Mouse (Mus musculus) adrenal gland, adult 18-20 months (tissue): ENCODE results near the gene Hlx. TPM values are rescaled to one million over a fixed set of nuclear protein-coding genes. Genes with fewer than 3 reads are reported as not detected.

Experiments used
- DNase-seq, 2 experiments: peaks; one replicate each; pipeline ENCODE4 v3.0.0; 2021 to 2022; ENCODE audit warnings: low spot score in 2 of 2
- total RNA-seq, 2 experiments: library from RNA; stranded (reverse); gene quantifications; 1 replicate in 1 of 2; 2 replicates in 1 of 2; pipeline ENCODE4 v1.2.3; 2021

Gene Hlx
- total RNA-seq, 2 experiments from 2014 or later: 10.7 to 11.1 TPM

DNA sequence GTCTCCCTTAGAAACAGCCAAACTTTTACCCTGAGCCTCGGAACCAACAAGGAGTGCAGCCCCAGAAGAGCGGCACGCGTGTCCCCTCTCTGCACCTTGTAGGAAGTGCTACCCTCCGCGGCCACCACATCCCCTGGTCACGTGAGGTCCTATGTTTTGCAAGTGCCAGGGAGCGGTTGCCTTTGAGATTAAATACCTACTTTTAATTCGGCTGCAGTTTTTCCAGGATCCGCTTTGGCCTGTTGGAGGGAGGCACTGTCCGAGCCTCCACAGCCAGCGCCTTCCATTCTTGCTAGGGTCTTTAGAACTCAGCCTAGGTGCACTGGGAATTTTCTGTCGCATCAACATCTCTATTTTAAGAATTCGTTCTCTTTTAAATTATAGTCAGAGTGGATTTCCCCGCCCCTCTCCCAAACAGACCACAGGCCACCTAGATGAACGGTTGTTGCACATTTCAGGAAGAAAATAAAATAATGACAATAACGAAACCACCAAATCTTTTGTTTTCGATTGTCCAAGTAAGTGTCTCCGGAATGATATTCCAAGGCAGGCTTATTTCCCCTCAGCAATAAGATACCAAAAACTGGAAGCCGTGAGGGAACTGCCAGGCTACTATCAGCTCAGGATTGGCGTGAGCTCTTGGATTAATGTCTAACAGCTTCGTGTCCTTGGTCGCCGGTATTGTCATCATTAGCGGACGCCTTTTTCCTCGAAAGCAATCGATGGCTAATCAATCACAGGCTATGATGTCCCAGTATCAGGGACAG lies 1.1 kb upstream of the Hlx start:
- DNase-seq: no peak

DNA sequence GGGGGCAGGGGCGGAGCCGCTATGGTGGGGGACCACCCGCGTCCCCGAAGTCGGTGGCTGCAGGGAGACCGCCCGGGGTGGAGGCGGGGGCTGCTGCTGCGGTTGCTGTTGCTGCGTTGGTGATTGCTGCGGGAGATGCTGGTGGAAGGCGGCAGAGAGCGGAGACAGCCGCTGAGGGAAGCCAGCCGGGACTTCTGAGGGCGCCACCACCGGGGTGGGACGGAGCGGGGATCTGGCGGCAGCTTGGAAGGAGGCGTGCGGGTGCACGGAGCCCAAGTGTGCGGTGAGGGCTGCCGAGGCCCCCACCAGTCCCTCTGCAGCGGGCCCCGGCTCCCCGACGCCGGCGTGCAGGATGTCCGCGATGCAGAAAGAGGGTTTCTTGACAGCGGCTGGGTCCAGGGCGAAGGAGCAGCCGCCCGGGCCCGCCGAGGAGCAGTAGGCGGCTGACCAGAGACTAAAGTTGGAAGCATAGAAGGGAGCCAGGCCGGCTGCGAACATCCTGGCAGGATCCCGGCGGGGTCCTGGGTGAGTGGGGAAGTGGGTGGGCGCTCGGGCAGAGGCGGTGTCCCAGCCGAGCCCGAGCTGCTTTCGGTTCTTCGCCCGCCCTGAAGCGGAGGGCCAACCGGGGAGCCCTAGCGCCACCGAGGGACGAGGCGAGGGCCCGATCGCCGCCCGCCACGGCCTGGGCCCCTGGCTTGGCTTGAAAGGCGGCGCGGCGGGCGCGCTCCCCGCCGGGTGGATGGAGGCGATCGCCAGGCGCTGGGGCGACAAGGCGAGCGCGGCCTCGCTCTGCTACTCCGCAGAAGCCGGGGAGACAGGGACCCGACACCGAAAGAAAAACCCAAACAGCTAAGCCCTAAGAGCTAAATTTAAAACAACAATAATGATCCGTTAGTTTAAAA lies 524 bp downstream of the Hlx start:
- DNase-seq: peak; percentile 59 to 73

DNA sequence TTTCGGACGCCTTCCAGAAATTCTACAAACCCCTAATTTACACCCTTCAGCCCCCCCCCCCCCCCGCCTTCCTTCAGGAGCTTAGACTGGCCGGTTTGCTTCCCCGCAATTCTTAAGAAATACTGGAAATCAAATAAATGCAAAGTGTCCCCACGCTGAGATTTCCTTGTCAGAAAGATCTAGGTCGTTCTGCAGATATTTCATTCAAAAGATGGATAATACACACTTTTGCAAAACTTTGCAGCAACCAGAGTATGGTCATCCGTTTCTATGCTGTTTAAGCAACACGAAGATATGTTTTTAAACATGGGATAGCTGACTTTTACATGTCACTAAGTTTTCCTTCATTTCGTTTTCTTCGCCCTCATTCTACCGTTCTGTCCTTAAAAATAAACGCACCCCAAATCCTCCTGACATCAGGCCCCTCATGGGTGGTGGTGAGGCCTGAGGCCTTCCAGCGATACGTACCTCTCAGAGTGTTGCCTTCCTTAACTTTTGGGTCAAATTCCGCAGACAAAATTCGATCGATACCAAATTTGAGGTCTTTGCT lies 1.3 kb downstream of the Hlx start:
- no peak for DNase-seq

- no peak for DNase-seq
These were observed 1.9 kb downstream of the Hlx start for GRCm38 (mm10) chr1:184730453-184731013.

DNA sequence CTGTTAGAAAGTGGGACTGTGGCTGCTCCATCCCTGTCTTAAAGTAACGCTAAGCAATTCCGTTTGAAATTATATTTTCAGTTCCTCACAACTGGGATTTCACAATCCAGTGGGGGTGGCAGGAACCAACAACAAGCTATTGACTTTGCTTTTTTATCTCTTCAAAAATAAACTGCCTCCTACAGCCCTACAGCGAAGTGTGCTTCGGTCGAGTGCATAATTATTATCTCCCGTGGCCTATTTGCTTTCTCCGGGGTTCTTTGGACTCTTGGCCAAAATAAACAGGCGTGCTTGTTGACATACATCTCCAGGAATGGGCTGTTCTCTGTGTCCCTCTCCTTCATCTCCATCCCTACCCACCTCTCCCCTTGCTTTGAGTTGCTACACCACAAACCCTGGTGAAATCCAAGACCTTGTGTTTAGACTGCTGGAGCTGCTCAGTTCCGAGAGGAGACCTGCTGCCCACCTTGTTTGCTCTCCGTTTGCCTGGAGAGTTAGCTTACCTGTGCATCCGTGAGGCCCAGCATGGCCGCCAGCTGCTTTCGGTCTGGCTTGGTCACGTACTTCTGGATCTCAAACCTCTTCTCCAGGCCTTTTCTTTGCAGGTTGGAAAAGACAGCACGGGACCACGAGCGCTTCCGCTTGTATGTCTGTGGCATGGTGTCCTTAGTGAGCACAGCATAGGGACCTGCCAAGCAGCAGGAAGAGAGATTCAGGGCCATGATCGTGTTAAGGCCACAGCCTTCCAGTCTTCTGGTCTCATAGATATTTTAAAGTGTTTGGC lies 2.9 kb downstream of the Hlx start:
- no peak for DNase-seq

DNA sequence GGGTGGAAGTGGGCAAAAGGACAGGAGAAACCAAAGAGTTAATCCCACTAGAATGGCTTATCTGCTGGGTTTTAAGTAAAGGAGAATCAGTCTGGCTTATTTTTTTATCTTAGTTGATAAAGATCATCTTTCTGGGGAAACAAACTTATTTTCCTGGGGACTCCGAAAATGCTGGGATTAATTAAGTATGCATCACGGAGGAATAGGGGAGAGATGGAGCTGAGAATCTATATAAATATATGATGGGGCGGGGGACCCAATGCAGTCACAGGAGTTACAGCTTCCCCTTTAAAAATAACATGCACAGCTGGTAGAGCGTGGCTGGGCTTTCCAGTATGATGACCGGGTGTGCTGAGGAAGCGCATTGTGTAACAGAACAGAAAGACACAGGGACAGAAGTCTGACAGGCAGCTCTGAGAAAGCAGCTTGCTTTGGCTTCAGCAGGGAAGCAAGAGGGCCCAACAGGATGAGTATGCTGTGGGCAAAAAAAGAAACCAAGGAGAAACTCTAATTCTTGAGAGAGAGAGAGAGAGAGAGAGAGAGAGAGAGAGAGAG lies 3.8 kb downstream of the Hlx start:
- no peak for DNase-seq

DNA sequence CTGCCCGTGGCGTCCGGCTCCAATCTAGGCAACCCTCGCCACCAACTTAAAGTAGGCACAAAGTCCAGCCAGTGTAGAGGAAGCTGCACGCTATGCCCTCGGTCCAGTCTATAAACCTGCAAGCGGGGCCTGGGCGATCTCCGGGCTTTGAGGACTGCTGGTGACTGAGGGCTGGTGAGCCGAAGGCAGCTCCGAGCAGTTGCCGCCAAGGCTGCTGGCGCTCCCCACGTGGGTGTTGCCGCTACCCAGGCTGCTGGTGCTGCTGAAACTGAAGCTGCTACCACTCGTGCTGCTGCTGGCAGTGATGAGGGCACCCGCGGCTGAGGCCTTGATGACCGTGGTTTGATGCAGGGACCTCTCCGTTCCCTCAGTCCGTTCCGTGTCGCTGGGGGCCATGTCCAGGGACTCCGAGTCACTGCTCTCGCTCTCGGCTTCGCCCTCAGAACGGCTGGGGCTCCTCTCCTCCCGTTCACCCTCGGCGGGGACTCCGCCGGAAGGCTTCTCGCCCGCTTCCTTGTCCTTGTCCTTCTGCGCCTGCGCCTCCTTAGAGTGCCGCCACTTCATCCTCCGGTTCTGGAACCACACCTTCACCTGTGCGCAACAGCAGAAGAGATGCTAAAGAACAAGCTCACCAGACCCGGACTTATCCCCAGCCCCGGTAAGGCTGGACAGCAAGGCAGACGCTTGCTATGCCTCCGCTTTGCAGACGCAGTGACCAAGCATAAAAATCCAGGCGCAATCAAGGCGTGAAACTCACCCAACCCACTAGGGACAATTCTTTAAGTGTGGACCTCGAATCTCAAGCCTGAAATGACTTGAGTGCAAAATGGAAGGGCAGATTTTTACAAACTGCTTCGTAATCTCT lies 4.8 kb downstream of the Hlx start:
- DNase-seq: no peak

DNA sequence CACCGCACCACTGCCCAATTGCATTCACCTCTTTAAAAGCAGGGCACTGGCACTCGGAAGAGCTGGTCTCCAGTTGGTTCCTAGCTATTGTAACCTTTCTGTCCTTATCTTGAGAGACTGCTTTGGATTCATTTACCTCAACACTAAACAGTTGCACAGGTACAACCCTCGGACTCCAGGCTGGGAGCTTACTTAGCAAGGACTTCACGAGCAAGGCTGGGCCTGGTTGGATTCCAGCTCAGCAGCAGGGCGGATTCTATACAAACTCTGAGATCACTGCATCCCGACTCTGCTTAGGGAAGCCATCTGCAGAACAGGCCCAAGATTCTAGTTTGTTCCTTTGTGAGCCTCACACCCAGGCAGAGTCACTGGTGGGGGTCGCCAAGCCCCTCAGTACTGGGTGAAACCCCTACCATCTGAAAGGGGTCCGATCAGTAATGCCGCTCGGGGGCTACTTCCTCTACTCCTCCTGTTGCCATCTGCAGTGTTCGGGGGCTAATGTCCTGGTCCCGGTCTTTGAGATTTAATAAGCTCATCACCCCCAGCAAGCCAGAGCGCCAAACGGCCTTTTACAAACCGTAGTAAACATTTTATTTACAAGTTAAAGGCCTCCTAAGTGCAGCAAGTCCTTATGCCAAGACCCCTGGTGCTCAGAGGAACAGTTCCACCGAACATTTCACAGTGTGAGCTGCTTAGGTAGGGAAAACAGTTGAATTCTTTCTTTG lies 5.7 kb downstream of the Hlx start:
- no peak for DNase-seq

DNA sequence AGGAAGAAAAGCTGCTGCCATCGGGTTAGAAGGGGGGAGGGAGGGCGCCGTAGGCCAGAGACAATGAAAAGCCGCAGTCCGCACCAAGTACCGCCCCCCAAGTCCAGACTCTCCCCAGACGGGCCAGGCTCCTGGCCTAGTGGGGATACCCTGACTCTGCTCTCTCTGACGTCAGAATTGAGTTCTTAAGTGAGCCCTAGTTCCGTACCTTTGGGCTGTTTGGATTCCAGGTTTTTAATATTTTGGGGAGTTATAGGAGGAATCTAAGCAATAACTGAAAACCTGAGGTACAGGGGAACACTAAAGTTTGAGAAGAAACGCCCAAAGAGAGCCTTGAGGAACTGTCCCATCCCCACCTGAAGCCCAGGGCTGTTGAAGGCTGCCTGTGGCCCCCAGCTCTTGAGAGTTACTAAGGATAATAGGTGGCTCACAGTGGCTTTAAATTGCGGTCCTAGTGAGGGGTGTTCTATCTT lies 7.1 kb downstream of the Hlx start:
- no peak for DNase-seq

DNA sequence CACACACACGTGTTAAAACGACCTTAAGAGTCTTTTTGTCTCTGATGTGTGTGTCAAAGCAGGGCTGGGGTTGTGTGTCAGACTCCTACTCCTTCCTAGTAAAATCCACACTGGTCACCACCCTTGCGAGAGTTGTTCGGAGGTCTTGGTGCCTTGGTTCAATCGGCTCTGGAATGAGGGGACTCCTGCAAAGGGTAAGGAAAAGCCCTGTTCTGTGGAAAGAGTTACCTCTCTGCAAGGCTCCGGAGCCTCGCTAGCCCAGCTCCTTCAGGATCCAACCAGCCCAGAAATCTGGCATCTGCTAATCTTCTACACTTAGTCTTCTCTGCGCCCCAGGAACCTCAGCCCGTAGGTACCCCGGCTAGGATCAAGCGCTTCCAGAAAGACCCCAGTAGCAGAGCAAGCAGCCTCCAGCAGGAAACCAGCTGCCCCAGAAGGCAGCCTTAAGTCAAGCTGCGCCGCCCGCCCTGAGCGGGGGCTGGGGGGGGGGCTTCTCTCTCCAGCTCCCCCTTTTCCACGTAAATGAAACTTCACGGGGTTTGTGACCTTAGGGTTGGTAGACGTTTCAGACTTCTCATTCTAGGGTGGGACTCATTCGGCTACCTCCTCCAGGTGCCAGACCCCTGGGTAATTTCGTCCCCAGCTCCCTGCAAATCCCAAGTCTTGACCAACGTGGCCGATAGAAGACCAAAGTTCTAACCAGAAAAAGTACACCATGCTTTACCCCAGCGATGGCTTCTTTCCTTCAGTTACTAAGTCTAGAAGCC lies 7.7 kb downstream of the Hlx start:
- no peak for DNase-seq

DNA sequence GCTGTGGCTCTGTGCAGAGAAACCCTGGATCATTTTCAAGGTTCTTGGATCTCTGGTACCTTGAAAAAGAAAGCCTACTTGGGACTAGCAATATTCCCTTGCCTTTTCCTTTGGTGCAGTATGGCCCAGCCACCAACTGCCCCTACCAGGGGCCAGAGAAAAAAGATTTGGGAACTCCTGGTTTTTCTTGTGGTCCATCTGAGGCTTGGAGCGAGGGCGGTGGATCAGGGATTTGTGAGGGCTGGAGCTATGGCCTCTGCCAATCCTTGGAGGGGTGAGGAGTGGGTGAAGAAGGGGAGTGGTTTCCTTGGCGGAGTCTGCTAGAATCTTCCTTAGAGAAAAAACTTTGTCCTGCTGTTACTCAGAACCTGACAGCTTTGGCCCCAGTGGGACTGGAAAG lies 8.5 kb downstream of the Hlx start:
- no peak for DNase-seq

- no peak for DNase-seq
These were observed 11.3 kb downstream of the Hlx start for GRCm38 (mm10) chr1:184721121-184721520.

DNA sequence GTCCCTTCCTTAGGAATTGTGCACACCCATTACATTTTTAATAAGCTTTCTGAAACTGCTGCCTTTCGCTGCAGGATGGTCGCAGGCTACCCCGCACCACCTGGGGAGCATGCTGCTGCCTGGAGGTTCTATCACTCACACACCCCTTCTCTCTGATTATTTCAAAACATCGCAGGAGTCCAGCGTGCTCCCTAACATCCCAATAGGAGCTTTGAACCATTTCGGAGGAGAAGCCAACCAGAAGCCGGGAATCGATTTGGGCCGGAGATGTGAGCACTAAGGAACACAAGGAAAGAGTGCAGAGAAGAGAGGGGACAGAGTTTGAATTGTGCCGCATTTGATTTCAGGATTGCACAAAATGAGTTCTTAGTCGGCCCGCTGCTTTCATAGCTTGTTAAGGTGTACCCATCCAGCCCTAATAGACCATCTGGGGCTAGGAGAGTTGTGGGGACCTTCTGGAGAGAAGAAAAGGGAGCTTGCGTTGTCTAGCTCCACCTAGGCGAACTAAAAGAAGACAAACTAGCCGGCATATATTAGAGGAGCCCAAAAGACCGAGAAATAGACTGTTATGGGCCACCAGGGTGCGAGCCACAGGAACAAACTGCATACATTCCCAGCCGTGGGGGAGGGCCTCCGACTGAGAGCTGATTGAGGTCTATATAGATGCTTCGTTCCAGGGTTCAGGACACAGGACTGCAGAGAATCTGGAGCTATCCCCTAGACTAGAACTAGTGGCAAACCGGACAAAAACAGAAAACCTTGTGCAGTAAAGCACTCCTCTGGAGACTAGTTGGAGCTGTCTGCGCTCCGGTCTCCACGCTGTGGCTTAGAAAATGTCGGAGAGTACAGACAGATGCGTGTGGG lies 12.0 kb downstream of the Hlx start:
- no peak for DNase-seq

- DNase-seq: no peak
These were observed 13.9 kb downstream of the Hlx start for GRCm38 (mm10) chr1:184718261-184719120.

DNA sequence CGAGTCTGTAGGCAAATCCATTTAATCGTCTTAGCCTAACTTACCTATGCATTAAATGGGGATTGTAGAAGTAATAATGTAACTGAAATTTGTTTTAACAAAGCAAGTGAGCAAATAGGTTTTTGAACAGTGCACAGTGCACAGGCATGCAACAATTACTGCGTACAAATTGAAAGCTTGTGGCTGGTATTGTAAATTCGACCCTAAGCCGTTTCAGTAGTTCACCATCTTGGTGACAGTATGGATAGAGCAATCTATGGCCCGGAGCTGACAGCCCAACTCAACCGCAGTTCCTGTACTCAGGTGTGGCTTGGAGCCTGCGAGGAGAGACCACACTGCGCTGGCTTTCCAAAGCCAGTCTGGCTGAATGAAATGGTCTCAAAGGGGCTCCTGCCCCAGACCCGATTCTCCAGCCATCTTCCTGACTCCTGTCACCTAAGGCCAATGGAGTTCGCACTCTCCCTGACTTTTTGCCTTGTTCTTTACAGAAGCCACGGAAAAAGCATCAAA lies 14.7 kb downstream of the Hlx start:
- DNase-seq: no peak

- no peak for DNase-seq
These were observed 15.3 kb downstream of the Hlx start for GRCm38 (mm10) chr1:184717016-184717568.
